Mouse (Mus musculus): ENCODE results near the gene Ttll5.

GRCm38 (mm10) chr12:85859111-85859510 is 34.7 kb downstream of the Ttll5 start:
- no peak for TF ChIP-seq POLR2A (IDR thresholded peaks at IDR 0.05; ENCODE audit: insufficient read depth, low read depth, low read length)
- no peak for TF ChIP-seq CTCF (IDR thresholded peaks at IDR 0.05)
- TF ChIP-seq EP300 (IDR thresholded peaks at IDR 0.05; ENCODE audit: insufficient read depth, low read depth, low read length) = no peak
